Mouse (Mus musculus) mouse embryonic stem cell (cell line): ENCODE results near the gene Vmn1r85.

ENCODE experiments used
- in situ Hi-C, 2 experiments: fragments of 300-500 bp; cut with MboI; formaldehyde crosslinking; loops; 1 replicate in 1 of 2; 3 replicates in 1 of 2; pipeline ENCODE4 v1.14.3; 2019 to 2020; ENCODE audit warnings: low sequenced_read_pairs in 2 of 2, low pct_unique_long_range_greater_than_20kb in 1 of 2, mixed read lengths in 1 of 2; ENCODE audit not compliant: unreplicated experiment in 1 of 2

The Vmn1r85 gene

DNA sequence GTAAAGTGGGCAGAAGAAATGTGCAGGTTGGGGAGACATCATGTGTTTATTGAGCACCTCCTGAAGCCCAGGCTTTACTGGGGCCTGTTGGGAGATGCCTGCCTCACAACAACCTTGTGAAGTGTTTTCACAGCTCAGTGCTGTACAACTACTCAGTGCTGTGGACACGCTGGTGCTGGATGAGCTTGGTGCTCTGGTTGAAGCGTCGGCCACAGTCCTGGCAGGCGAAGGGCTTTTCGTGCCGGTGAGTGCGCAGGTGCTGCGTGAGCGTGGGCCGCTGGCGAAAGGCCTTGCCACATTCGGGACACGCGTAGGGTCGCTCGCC is 51.9 kb downstream of the Vmn1r85 start:
- in situ Hi-C loops = loop anchor here in 1 of 2 experiments (5.0 kb wide), 1 partner anchor 36 kb away; no protein-coding TSS in a partner anchor

DNA sequence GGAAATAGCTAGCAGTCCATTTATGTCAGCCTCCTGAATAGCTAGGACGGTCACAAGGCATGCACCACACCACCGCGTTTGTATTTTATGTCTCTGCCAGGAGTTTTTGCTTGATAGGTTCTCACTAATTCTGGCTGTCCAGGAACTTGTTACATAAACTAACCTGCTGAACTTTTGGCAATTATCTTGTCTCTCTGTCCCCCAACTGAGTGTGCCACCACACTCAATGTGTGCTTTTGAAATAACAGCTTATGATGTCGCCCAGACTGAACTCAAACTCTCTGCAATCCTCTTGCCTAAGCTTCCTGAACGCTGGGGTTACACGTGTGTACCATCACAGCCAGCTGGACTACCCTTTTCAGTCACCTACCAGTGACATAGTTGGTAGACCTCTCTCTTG is 52.5 kb downstream of the Vmn1r85 start:
- in situ Hi-C loops = loop anchor here in 1 of 2 experiments (5.0 kb wide), 1 partner anchor 35 kb away; no protein-coding TSS in a partner anchor

DNA sequence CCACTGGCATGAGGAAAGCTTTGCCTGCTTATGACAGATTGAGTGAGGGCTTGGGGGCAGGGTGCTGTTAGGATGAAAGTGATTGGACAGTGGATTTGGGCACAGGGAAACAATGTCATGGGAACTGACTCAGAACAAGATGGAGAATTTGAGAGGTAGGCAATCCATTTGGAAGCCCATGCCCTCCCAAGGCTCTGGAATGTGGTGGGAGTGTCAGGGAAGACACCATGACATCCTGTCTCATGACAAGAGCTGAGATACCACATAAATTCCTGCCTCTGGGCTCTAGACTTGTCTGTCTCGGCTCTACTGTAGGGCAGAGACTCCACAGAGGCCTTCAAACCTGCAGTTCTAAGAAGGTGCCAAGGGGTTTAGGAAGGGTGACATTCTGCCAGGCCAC is 53.7 kb downstream of the Vmn1r85 start:
- in situ Hi-C loops = loop anchor here in 1 of 2 experiments (5.0 kb wide), 1 partner anchor 34 kb away; no protein-coding TSS in a partner anchor

DNA sequence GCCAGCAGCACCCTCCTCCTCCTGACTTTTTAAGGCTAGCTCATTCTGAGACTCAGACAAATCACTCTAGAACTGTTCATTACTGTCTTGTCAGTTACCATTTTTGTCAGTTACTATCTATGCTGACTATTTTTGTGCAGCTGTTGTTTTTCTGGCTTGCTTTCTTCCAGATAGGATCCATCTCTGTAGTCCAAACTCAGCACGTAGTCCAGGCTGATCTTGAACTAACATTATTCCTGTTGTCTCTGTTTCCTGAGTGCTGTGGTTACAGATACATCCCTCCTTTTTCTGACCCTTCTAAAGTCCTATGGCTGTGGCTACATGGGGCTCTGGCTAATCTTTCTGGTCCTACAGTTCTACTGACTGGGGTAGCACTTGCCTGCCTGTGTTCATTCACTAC is 55.8 kb downstream of the Vmn1r85 start:
- in situ Hi-C loops = loop anchor here in 1 of 2 experiments (5.0 kb wide), 1 partner anchor 37 kb away; no protein-coding TSS in a partner anchor

DNA sequence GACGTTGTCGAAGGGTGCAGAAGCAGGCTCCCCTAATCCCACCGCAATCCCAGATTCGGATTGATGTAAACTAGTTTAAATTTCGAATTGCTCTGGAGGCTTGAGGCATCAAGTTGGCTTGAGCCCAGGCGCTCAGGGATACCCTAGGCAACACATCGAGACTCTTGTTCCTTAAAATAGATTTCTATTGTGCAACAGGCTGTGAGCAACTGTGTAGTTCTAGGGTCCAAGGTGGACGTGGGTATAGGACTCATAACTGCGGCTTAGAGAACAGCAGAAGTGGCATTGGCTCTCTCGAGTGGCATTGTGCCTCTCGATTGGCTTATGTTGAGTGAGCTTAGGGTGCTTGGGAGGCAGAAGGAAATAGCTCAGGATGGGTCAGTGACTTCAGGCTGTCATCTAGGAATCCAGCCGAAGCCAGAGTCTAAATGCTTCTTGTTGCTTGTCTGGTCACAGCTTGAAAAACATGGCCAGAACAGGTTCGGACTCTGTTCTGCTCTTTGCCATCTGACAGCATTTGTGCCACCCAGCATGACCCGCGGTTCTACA is 56.3 kb downstream of the Vmn1r85 start:
- in situ Hi-C loops = loop anchor here in 1 of 2 experiments (5.0 kb wide), 1 partner anchor 36 kb away; no protein-coding TSS in a partner anchor

GRCm38 (mm10) chr7:13037901-13038555 is 56.9 kb downstream of the Vmn1r85 start, which contains the start of gene Ube2m:
Gene Ube2m, minus strand, starts transcription at chr7:13038275.
- in situ Hi-C loops = loop anchor here in 1 of 2 experiments (5.0 kb wide), 1 partner anchor 36 kb away; no protein-coding TSS in a partner anchor

- in situ Hi-C loops = loop anchor here in 1 of 2 experiments (5.0 kb wide), 1 partner anchor 35 kb away; no protein-coding TSS in a partner anchor
These were observed 57.6 kb downstream of the Vmn1r85 start for GRCm38 (mm10) chr7:13037366-13037765.

GRCm38 (mm10) chr7:13036806-13037205 is 58.2 kb downstream of the Vmn1r85 start:
- in situ Hi-C loops = loop anchor here in 1 of 2 experiments (5.0 kb wide), 1 partner anchor 35 kb away; no protein-coding TSS in a partner anchor

- in situ Hi-C loops = loop anchor here in 1 of 2 experiments (5.0 kb wide), 1 partner anchor 33 kb away; no protein-coding TSS in a partner anchor
These were observed 59.6 kb downstream of the Vmn1r85 start for GRCm38 (mm10) chr7:13035211-13035855.

- in situ Hi-C loops = no loop called here
These were observed 60.6 kb downstream of the Vmn1r85 start, which contains the start of gene Chmp2a for GRCm38 (mm10) chr7:13034148-13034977. Gene Chmp2a, minus strand, starts transcription at chr7:13034807.

- in situ Hi-C loops = no loop called here
These were observed 61.4 kb downstream of the Vmn1r85 start for GRCm38 (mm10) chr7:13033451-13034147.
